7 mouse cellular contexts compared by ENCODE assay signal in genomic region chr15:3875210-3875861, GRCm38 (mm10).
A peak's percentile ranks its signal among the peaks of the same experiment; 100 is the strongest.
DNase-seq lines count a peak whose midpoint lies in the region; ATAC-seq and TF ChIP-seq lines count a peak whose summit lies in the region.
"Not testable (repeated sequence)": the region's sequence is repeated elsewhere in the genome, so short reads cannot be mapped to it uniquely, and the experiment has no call there.

No protein-coding gene starts in this region.

- not testable (repeated sequence) for H3ac ChIP-seq in myocyte (ENCODE audit: control insufficient read depth, insufficient read length)

- not testable (repeated sequence) for H3K4me1 ChIP-seq in hindbrain, embryonic 14.5 days (replicated peaks; ENCODE audit: control insufficient read depth, insufficient read depth, low read length); lung, embryonic 15.5 days

- not testable (repeated sequence) for H3K36me3 ChIP-seq in hindbrain, embryonic 14.5 days (replicated peaks; ENCODE audit: control insufficient read depth, insufficient read depth); lung, embryonic 15.5 days; myocyte (ENCODE audit: control insufficient read depth, insufficient read depth)

- not testable (repeated sequence) for H3K79me2 ChIP-seq in myocyte (ENCODE audit: control insufficient read depth, insufficient read depth)

- H3K9ac ChIP-seq in hindbrain, embryonic 14.5 days; lung, embryonic 15.5 days: not testable (repeated sequence)

- DNase-seq in adipocyte (ENCODE audit: low spot score), result peak; percentile 93
- peak; percentile 94 for DNase-seq in heart, adult 11 months
- DNase-seq in hindbrain, embryonic 14.5 days (ENCODE audit: low spot score), result not testable (repeated sequence)
- DNase-seq in kidney, postnatal 25 days, result peak; percentile 48 to 58

- not testable (repeated sequence) for H3K27ac ChIP-seq in hindbrain, embryonic 14.5 days; lung, embryonic 15.5 days

- not testable (repeated sequence) for TF ChIP-seq POLR2A in myocyte (IDR thresholded peaks at IDR 0.05; ENCODE audit: insufficient read length, low read depth)

- ATAC-seq in common myeloid progenitor, adult 5-6 weeks (replicated peaks; ENCODE audit: low read depth, poor library complexity, severe bottlenecking), result peak; percentile 96
- peak; percentile 82 for ATAC-seq in hindbrain, embryonic 14.5 days (ENCODE audit: low FRiP score)
- ATAC-seq in lung, embryonic 15.5 days (ENCODE audit: borderline replicate concordance, extremely low read depth, low FRiP score, low TSS enrichment), result peak; percentile 75; the same call in 1 of the 2 replicates

- not testable (repeated sequence) for H3K4me2 ChIP-seq in hindbrain, embryonic 14.5 days (replicated peaks); lung, embryonic 15.5 days; myocyte (ENCODE audit: low read depth)

- H3K9me3 ChIP-seq in hindbrain, embryonic 14.5 days (ENCODE audit: control insufficient read depth, low read length); lung, embryonic 15.5 days: not testable (repeated sequence)

- H3K4me3 ChIP-seq in hindbrain, embryonic 14.5 days (replicated peaks; ENCODE audit: low read length); lung, embryonic 15.5 days; myocyte: not testable (repeated sequence)

- H3K27me3 ChIP-seq in hindbrain, embryonic 14.5 days (ENCODE audit: control insufficient read depth, insufficient read depth, low read length); lung, embryonic 15.5 days; myocyte (ENCODE audit: control insufficient read depth, insufficient read depth, insufficient read length): not testable (repeated sequence)

- 67% methylated on average over 6 of the region's 7 CpGs for WGBS in hindbrain, embryonic 14.5 days
- WGBS in lung, embryonic 15.5 days, result 37% methylated on average over 6 of the region's 7 CpGs

TF ChIP-seq in myocyte, 11 proteins besides CTCF, POLR2A, EP300 and RAD21:
- TF ChIP-seq USF1 (IDR thresholded peaks at IDR 0.05; ENCODE audit: low read depth) (peak; percentile 38), CEBPB (IDR thresholded peaks at IDR 0.05; ENCODE audit: insufficient read depth, poor library complexity, severe bottlenecking) (peak; percentile 89)
